18 mouse cellular contexts compared by ENCODE assay signal in genomic region chr14:56348704-56349103, GRCm38 (mm10). TPM values are rescaled to one million over a fixed set of nuclear protein-coding genes. Genes with fewer than 3 reads are reported as not detected.
DNase-seq lines count a peak whose midpoint lies in the region; ATAC-seq lines count a peak whose summit lies in the region.
"Had no signal": no experiment of that assay in that cellular context is flagged by ENCODE, and none has a peak within 500 bp of the region (broad histone marks: within the 10 kb centered on the region; RNA-seq: fewer than 3 reads in every experiment).

No protein-coding gene starts in this region.

- no peaks in the 10 kb centered on the region for H3K9me3 ChIP-seq in kidney, embryonic 16.5 days (ENCODE audit: low read length)
- H3K9me3 ChIP-seq: heart, embryonic 12.5 days; limb, embryonic 10.5 days had no signal

- 62% methylated on average over 3 of the region's 3 CpGs for WGBS in kidney, embryonic 16.5 days

- no peak overlapping the region for H3K4me2 ChIP-seq in kidney, embryonic 16.5 days (replicated peaks; ENCODE audit: low read depth, low read length)
- H3K4me2 ChIP-seq: heart, embryonic 12.5 days; liver, embryonic 11.5 days; midbrain, embryonic 11.5 days had no signal

- 0 out of 2 replicates have a peak overlapping the region, but pooled peaks have one; percentile 24 for H3K27ac ChIP-seq in kidney, embryonic 16.5 days (ENCODE audit: low read length)
- H3K27ac ChIP-seq: limb, embryonic 10.5 days had no signal

- H3K36me3 ChIP-seq in kidney, embryonic 16.5 days (ENCODE audit: insufficient read depth, low read length): no peaks in the 10 kb centered on the region
- H3K36me3 ChIP-seq: heart, embryonic 12.5 days; limb, embryonic 10.5 days had no signal

- H3K4me1 ChIP-seq in kidney, embryonic 16.5 days (ENCODE audit: insufficient read depth, low read length): no peaks in the 10 kb centered on the region
- H3K4me1 ChIP-seq: limb, embryonic 10.5 days had no signal

- no peak overlapping the region for H3K9ac ChIP-seq in kidney, embryonic 16.5 days (replicated peaks; ENCODE audit: low read length)
- H3K9ac ChIP-seq: heart, embryonic 12.5 days had no signal

- H3K4me3 ChIP-seq in kidney, embryonic 16.5 days (ENCODE audit: low read length): no peak overlapping the region
- H3K4me3 ChIP-seq: heart, embryonic 12.5 days; limb, embryonic 10.5 days had no signal

- H3K27me3 ChIP-seq in kidney, embryonic 16.5 days (ENCODE audit: insufficient read depth, low read length): no peaks in the 10 kb centered on the region
- H3K27me3 ChIP-seq: heart, embryonic 12.5 days had no signal

- no peak for DNase-seq in kidney, postnatal 25 days
- DNase-seq in right cerebral cortex, postnatal 10 days (ENCODE audit: low spot score in 2 of 2): peak; percentile 49 to 59
- no peak for DNase-seq in right cerebral cortex, adult 2 months (ENCODE audit: low spot score in 2 of 2)
- peak; percentile 54 to 74 for DNase-seq in cerebellum, postnatal 14 days
- DNase-seq in B cell, adult 2 months: no peak
- DNase-seq in MN1 (ENCODE audit: low spot score): no peak
- DNase-seq: adrenal gland, postnatal 36 days; heart, postnatal 4 days; lung, adult 2 months; lung, postnatal 4 days had no signal

- ATAC-seq in kidney, embryonic 16.5 days (ENCODE audit: low FRiP score, low TSS enrichment): no peak
- ATAC-seq: forebrain, embryonic 14.5 days; inflammation-experienced regulatory T-cells, adult 6 months had no signal

RNA-seq across cellular contexts. Expression of gene Atp12a, which starts 16.2 kb away (rescaled TPM):
- polyA plus RNA-seq in kidney, embryonic 16.5 days (2015; fragmentation: Nextera tagmentation; extraction: Ambion mirVana): 2.8 and 2.9 TPM in 2 replicates
- polyA plus RNA-seq: heart, embryonic 12.5 days; inflammation-experienced regulatory T-cells, adult 6 months; limb, embryonic 10.5 days; small intestine, adult 2 months had no signal

RNA-seq across cellular contexts. Expression of gene Rnf17, which starts 53.7 kb away (rescaled TPM):
- polyA plus RNA-seq in kidney, embryonic 16.5 days (2015; fragmentation: Nextera tagmentation; extraction: Ambion mirVana): 0.92 and 1.2 TPM in 2 replicates
- polyA plus RNA-seq: lung, adult 2 months; small intestine, adult 2 months had no signal

Comparison
In these comparisons a context has a peak if more than half of its experiments do, and no peak if none do; other contexts are left out.
1. DNase-seq: peak in right cerebral cortex, postnatal 10 days (2 of 2) and cerebellum, postnatal 14 days (2 of 2); none in kidney, postnatal 25 days (0 of 2), right cerebral cortex, adult 2 months (0 of 2), B cell, adult 2 months (0 of 2) and MN1 (single experiment).